Mouse (Mus musculus) midbrain, embryonic 16.5 days (tissue): Measurements from ENCODE around the gene Cadm1. TPM values are rescaled to one million over a fixed set of nuclear protein-coding genes. Genes with fewer than 3 reads are reported as not detected.

Experiments used
- ATAC-seq: fragments of 200-750 bp; cut with Nextera tagmentation; 2 replicates; pipeline ENCODE4 v1.8.0; 2017; ENCODE audit warnings: moderate TSS enrichment
- H3K27ac ChIP-seq: fragments of 300-500 bp; sonication (generic); 2 replicates; pipeline ENCODE4 v1.5.1; 2014; ENCODE audit warnings: mild to moderate bottlenecking, low read length, mixed read lengths
- H3K27me3 ChIP-seq: fragments of 300-500 bp; sonication (generic); 2 replicates; pipeline ENCODE4 v1.6.1; 2014; ENCODE audit warnings: low read depth, low read length, mixed read lengths; ENCODE audit not compliant: control insufficient read depth, insufficient read depth
- H3K36me3 ChIP-seq: fragments of 300-500 bp; sonication (generic); 2 replicates; pipeline ENCODE4 v1.6.1; 2014; ENCODE audit warnings: mild to moderate bottlenecking, low read length, moderate library complexity, mixed read lengths; ENCODE audit not compliant: control insufficient read depth, insufficient read depth
- H3K4me1 ChIP-seq: fragments of 300-500 bp; sonication (generic); 2 replicates; pipeline ENCODE4 v1.6.1; 2014; ENCODE audit warnings: mild to moderate bottlenecking, low read length, mixed read lengths; ENCODE audit not compliant: control insufficient read depth, insufficient read depth
- H3K4me2 ChIP-seq: fragments of 300-500 bp; sonication (generic); 2 replicates; pipeline ENCODE4 v1.6.1; 2014; ENCODE audit warnings: mild to moderate bottlenecking, low read length, mixed read lengths
- H3K4me3 ChIP-seq: fragments of 300-500 bp; sonication (generic); 2 replicates; pipeline ENCODE4 v1.5.1; 2014; ENCODE audit warnings: low read depth, mild to moderate bottlenecking, low read length, moderate library complexity, mixed read lengths
- H3K9ac ChIP-seq: fragments of 300-500 bp; sonication (generic); 2 replicates; pipeline ENCODE4 v1.6.1; 2014; ENCODE audit warnings: low read depth, low read length, mixed read lengths
- H3K9me3 ChIP-seq: fragments of 300-500 bp; sonication (generic); replicated peaks from 2 replicates; pipeline ENCODE4 v1.6.1; 2014; ENCODE audit warnings: mild to moderate bottlenecking, low read length, mixed read lengths; ENCODE audit not compliant: control insufficient read depth, poor library complexity, severe bottlenecking
- WGBS: fragments of 180-500 bp; shearing (Covaris S2); extraction: QIAGEN DNeasy Blood & Tissue Kit; methylation state at CpG from one replicate; pipeline ENCODE4 v1.1.7; 2014; 5-methylcytosine and 5-hydroxymethylcytosine counted together
- polyA plus RNA-seq: library from polyadenylated mRNA; unstranded; fragments of >200 nt; fragmentation: Nextera tagmentation; extraction: Ambion mirVana; gene quantifications from 2 replicates; pipeline ENCODE4 v1.2.1, GENCODE M21; 2015

Cadm1 gene
- polyA plus RNA-seq, 1 experiment from 2014 or later = 332 TPM

DNA sequence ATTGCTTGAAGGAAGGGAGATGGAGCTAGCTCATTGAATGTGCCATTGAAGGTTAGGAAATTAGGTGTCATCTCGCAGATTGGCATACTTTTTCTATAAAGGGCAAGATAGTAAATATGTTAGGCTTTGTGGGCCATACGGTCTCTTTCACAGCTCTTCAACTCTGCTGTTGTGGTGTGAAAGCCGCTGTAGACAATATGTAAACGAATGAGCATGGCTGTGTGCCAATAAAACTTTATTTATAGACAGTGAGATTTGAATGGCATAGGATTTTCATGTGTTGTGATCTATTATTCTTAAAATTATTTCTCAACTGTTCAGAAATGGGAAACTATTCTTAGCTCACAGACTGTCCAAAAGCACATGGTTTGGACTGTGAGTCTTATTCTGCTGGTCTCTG, 123.0 kb downstream of the Cadm1 start:
- Histone ChIP-seq H3K36me3 (no peaks in the 10 kb centered on the region), H3K4me2 (no peak overlapping the region), H3K9ac (no peak overlapping the region), H3K27ac (no peak overlapping the region), H3K4me1 (peaks cover 14% of the 10 kb centered on the region), H3K9me3 (no peaks in the 10 kb centered on the region), H3K4me3 (no peak overlapping the region), H3K27me3 (no peaks in the 10 kb centered on the region)
- 88% methylated on average over 4 of the region's 4 CpGs for WGBS
- no peak for ATAC-seq

DNA sequence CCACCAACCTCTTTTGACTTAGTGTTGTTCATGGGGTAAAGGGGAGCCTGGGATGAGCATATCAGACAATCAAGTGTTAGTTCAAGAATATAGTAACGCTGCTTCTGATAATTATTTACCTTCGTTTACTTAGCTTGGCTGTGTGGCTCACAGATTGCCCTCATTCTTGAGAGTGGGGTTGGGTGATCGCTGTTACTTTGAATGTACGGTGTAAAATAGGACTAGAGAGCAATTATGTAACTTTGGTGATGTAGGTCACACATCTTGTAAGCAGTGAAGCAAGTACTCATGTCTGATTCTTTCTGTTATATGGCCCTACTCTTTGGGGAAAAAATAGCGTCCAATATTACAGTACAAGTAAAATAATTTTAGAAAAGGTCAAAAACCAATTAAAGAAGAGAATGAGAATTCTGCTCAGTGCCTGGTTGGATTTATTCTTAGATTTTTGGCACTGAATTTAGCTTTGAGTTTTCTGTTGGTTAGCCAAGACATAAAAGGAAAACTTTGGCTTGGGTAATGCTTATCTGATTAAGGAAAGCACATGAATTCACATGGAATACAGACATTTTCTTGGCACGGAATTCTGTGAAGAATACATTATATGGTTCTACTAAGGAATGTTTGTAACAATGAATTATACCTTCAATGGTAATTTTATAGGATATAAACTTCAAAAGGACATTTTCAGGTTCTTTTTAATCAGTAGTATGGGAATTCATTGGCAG, 129.6 kb downstream of the Cadm1 start:
- ATAC-seq = no peak
- Histone ChIP-seq H3K4me3 (no peak overlapping the region), H3K36me3 (no peaks in the 10 kb centered on the region), H3K9ac (no peak overlapping the region), H3K4me2 (no peak overlapping the region), H3K9me3 (no peaks in the 10 kb centered on the region), H3K4me1 (no peaks in the 10 kb centered on the region), H3K27ac (no peak overlapping the region), H3K27me3 (no peaks in the 10 kb centered on the region)
- WGBS = 93% methylated on average over 6 of the region's 6 CpGs

- Histone ChIP-seq H3K27me3 (no peaks in the 10 kb centered on the region), H3K4me3 (no peak overlapping the region), H3K27ac (no peak overlapping the region), H3K4me1 (peaks cover 3% of the 10 kb centered on the region; the same call in 1 of the 2 replicates), H3K9me3 (no peaks in the 10 kb centered on the region), H3K4me2 (no peak overlapping the region), H3K36me3 (no peaks in the 10 kb centered on the region), H3K9ac (no peak overlapping the region)
- no peak for ATAC-seq
- 82% methylated on average over 7 of the region's 7 CpGs for WGBS
These were observed 131.6 kb downstream of the Cadm1 start for GRCm38 (mm10) chr9:47661611-47662010.

- H3K27ac ChIP-seq = no peak overlapping the region
- H3K36me3 ChIP-seq = no peaks in the 10 kb centered on the region
- H3K27me3 ChIP-seq = no peaks in the 10 kb centered on the region
- no peak overlapping the region for H3K4me3 ChIP-seq
- 80% methylated on average over 4 of the region's 4 CpGs for WGBS
- H3K9me3 ChIP-seq = no peaks in the 10 kb centered on the region
- H3K4me1 ChIP-seq = peaks cover 9% of the 10 kb centered on the region
- H3K4me2 ChIP-seq = no peak overlapping the region
- no peak for ATAC-seq
- H3K9ac ChIP-seq = no peak overlapping the region
These were observed 139.2 kb downstream of the Cadm1 start for GRCm38 (mm10) chr9:47669206-47669605.

GRCm38 (mm10) chr9:47671617-47672016, 141.6 kb downstream of the Cadm1 start:
- ATAC-seq = no peak
- H3K4me2 ChIP-seq = no peak overlapping the region
- WGBS = 50% methylated on average over 11 of the region's 11 CpGs
- no peaks in the 10 kb centered on the region for H3K27me3 ChIP-seq
- H3K4me1 ChIP-seq = peaks cover 6% of the 10 kb centered on the region
- no peaks in the 10 kb centered on the region for H3K36me3 ChIP-seq
- H3K9me3 ChIP-seq = no peaks in the 10 kb centered on the region
- H3K9ac ChIP-seq = no peak overlapping the region
- no peak overlapping the region for H3K27ac ChIP-seq
- no peak overlapping the region for H3K4me3 ChIP-seq

- no peak overlapping the region for H3K27ac ChIP-seq
- WGBS = 88% methylated on average over 11 of the region's 11 CpGs
- peaks cover 6% of the 10 kb centered on the region for H3K4me1 ChIP-seq
- no peak overlapping the region for H3K9ac ChIP-seq
- H3K27me3 ChIP-seq = no peaks in the 10 kb centered on the region
- ATAC-seq = no peak
- H3K4me2 ChIP-seq = no peak overlapping the region
- no peaks in the 10 kb centered on the region for H3K36me3 ChIP-seq
- no peak overlapping the region for H3K4me3 ChIP-seq
- no peaks in the 10 kb centered on the region for H3K9me3 ChIP-seq
These were observed 145.1 kb downstream of the Cadm1 start for GRCm38 (mm10) chr9:47674766-47675713.

- Histone ChIP-seq H3K9me3 (no peaks in the 10 kb centered on the region), H3K4me3 (no peak overlapping the region), H3K9ac (no peak overlapping the region), H3K4me1 (peaks cover 12% of the 10 kb centered on the region; the same call in 1 of the 2 replicates), H3K36me3 (no peaks in the 10 kb centered on the region), H3K4me2 (no peak overlapping the region), H3K27me3 (no peaks in the 10 kb centered on the region), H3K27ac (no peak overlapping the region)
- ATAC-seq = no peak
- 75% methylated on average over 2 of the region's 2 CpGs for WGBS
These were observed 156.9 kb downstream of the Cadm1 start for GRCm38 (mm10) chr9:47686881-47687280.

DNA sequence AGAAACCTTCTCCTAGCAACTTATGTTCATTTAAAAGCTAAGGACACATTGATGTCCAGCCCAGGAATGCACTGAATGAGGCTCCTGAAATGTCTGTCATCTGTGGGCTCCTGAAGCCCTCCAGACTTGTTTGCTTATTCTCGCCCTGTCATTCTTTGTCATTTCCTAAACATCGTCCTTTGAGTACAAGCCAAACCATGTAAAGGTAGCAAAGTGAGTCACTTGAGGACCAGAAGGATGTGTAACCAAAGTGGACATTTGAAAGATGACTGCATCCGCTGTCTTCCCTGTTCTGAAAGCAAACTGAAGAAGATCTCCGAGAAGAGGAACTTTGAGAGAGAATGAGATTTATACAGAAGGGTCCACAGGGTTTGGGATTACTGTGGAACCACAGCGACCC, 157.6 kb downstream of the Cadm1 start:
- Histone ChIP-seq H3K27ac (no peak overlapping the region), H3K27me3 (no peaks in the 10 kb centered on the region), H3K4me2 (no peak overlapping the region), H3K36me3 (no peaks in the 10 kb centered on the region), H3K9me3 (no peaks in the 10 kb centered on the region), H3K4me1 (peaks cover 12% of the 10 kb centered on the region; the same call in 1 of the 2 replicates), H3K4me3 (no peak overlapping the region), H3K9ac (no peak overlapping the region)
- 91% methylated on average over 5 of the region's 5 CpGs for WGBS
- ATAC-seq = no peak

GRCm38 (mm10) chr9:47688297-47688696, 158.3 kb downstream of the Cadm1 start:
- Histone ChIP-seq H3K9me3 (no peaks in the 10 kb centered on the region), H3K4me1 (peaks cover 7% of the 10 kb centered on the region; the same call in 1 of the 2 replicates), H3K27ac (no peak overlapping the region), H3K4me2 (no peak overlapping the region), H3K36me3 (no peaks in the 10 kb centered on the region), H3K27me3 (no peaks in the 10 kb centered on the region), H3K9ac (no peak overlapping the region), H3K4me3 (no peak overlapping the region)
- no peak for ATAC-seq
- 41% methylated on average over 10 of the region's 10 CpGs for WGBS
